Mouse (Mus musculus) ES-Bruce4 (cell line): ENCODE results near the gene Rara. TPM values are rescaled to one million over a fixed set of nuclear protein-coding genes. Genes with fewer than 3 reads are reported as not detected.

ENCODE experiments used
- H3K27ac ChIP-seq: 2 replicates; pipeline ENCODE4 v1.5.1; 2012; ENCODE audit warnings: low read length, inconsistent platforms; ENCODE audit not compliant: insufficient read depth
- H3K27me3 ChIP-seq: 2 replicates; pipeline ENCODE4 v1.6.1; 2012; ENCODE audit warnings: mild to moderate bottlenecking, low read length, inconsistent platforms; ENCODE audit not compliant: control insufficient read depth, poor library complexity, insufficient read depth, severe bottlenecking
- H3K36me3 ChIP-seq: 2 replicates; pipeline ENCODE4 v1.6.1; 2012; ENCODE audit warnings: inconsistent platforms, mild to moderate bottlenecking, low read length, moderate library complexity; ENCODE audit not compliant: control insufficient read depth, poor library complexity, insufficient read depth, severe bottlenecking
- H3K4me1 ChIP-seq: one replicate; pipeline ENCODE4 v1.8.1; 2011; ENCODE audit warnings: low read length; ENCODE audit not compliant: control insufficient read depth, insufficient read depth
- H3K4me3 ChIP-seq: 2 replicates; pipeline ENCODE4 v1.5.1; 2011; ENCODE audit warnings: low read depth, mild to moderate bottlenecking, low read length
- H3K9ac ChIP-seq: 2 replicates; pipeline ENCODE4 v1.6.1; 2012; ENCODE audit warnings: low read depth, mild to moderate bottlenecking, inconsistent platforms; ENCODE audit not compliant: poor library complexity, severe bottlenecking
- H3K9me3 ChIP-seq: replicated peaks from 2 replicates; pipeline ENCODE4 v1.6.1; 2012; ENCODE audit warnings: mild to moderate bottlenecking, low read length, inconsistent platforms; ENCODE audit not compliant: control insufficient read depth, poor library complexity, insufficient read depth, severe bottlenecking
- CTCF ChIP-seq: IDR thresholded peaks from one replicate; pipeline ENCODE4 v1.8.1; 2011; ENCODE audit warnings: low read depth, low read length
- EP300 ChIP-seq: IDR thresholded peaks from 2 replicates; pipeline ENCODE4 v1.6.1; 2011; ENCODE audit warnings: low read depth, low read length; ENCODE audit not compliant: insufficient read depth
- POLR2A ChIP-seq: IDR thresholded peaks from one replicate; pipeline ENCODE4 v1.8.1; 2011; ENCODE audit warnings: low read length; ENCODE audit not compliant: insufficient read depth
- polyA plus RNA-seq: library from polyadenylated mRNA; stranded (reverse); fragments of >200 nt; gene quantifications from 2 replicates; pipeline ENCODE4 v1.2.4, GENCODE M21; 2011; ENCODE audit warnings: low read depth; ENCODE audit not compliant: missing spikeins, insufficient read depth, insufficient read length

The Rara gene
- polyA plus RNA-seq, 1 experiment = 23.7 TPM

DNA sequence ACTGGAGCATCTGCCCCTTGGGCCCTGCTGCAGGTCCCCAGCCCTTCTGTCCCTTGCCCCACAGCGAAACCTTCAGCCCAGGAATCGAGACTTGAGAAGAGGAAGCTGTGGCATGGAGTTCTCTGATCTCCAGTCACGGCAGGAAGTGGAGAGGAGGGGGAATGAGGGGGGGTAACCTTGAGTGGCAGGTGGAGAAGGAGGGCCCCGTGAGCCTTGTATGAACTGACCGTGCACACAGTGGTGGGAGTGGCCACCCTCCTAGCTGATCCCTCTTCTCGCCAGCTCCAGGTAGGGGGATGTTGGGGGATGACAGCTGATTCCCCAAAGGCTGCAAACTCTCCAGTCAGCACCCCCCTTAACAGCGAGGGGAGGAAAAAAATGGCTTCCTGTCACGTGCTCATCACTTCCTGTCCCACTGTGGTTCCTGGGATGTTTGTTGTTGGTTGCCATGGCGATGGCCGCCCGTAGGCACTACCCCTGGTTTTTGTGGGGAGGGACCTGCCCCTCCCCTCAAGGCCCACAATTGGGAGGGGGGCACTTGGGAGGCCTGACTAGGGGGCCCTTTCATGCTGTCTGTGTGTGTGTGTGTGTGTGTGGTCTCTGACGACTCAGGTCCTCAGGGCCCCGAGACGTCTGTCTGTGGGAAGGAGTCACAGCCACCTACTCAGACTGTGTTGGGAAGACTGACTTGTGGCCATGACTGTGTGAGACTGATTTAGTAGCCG, 14.4 kb downstream of the Rara start:
- Histone ChIP-seq H3K4me1 (peaks cover 19% of the 10 kb centered on the region), H3K36me3 (no peaks in the 10 kb centered on the region)
- TF ChIP-seq CTCF (no peak), EP300 (0 out of 2 replicates have a peak, but pooled peaks have one; percentile 35), POLR2A (no peak)

DNA sequence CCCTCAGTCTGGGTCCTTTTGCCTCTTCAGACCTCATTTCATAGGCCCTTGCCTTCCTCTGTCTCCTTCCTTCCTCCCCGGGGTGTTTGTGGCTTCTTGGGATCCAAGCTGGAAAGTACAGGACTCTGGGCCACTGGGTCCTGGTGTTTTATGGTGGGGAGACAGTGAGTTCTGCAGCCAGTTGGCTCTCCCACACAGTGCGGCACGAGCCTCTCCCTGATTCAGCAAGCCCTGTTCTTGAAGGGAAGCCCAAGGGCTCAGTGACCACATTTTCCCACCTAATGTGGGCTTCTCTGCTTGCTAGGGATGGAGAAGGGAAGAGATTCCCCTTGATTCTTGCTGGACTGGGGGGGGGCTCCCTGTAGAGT, 14.9 kb downstream of the Rara start:
- Histone ChIP-seq H3K27ac (peak overlapping the region; percentile 42), H3K9ac (peak overlapping the region; percentile 69; the same call in 1 of the 2 replicates), H3K4me3 (peak overlapping the region; percentile 17; the same call in 1 of the 2 replicates), H3K27me3 (no peaks in the 10 kb centered on the region), H3K36me3 (no peaks in the 10 kb centered on the region), H3K4me1 (peaks cover 19% of the 10 kb centered on the region), H3K9me3 (no peaks in the 10 kb centered on the region)
- no peak for TF ChIP-seq CTCF
- TF ChIP-seq EP300 = no peak
- TF ChIP-seq POLR2A = no peak

More for the DNA sequence above, 14.4 kb downstream of the Rara start:
- Histone ChIP-seq H3K27ac (peak overlapping the region; percentile 85), H3K9me3 (no peaks in the 10 kb centered on the region), H3K9ac (peak overlapping the region; percentile 69), H3K4me3 (peak overlapping the region; percentile 71), H3K27me3 (no peaks in the 10 kb centered on the region)

DNA sequence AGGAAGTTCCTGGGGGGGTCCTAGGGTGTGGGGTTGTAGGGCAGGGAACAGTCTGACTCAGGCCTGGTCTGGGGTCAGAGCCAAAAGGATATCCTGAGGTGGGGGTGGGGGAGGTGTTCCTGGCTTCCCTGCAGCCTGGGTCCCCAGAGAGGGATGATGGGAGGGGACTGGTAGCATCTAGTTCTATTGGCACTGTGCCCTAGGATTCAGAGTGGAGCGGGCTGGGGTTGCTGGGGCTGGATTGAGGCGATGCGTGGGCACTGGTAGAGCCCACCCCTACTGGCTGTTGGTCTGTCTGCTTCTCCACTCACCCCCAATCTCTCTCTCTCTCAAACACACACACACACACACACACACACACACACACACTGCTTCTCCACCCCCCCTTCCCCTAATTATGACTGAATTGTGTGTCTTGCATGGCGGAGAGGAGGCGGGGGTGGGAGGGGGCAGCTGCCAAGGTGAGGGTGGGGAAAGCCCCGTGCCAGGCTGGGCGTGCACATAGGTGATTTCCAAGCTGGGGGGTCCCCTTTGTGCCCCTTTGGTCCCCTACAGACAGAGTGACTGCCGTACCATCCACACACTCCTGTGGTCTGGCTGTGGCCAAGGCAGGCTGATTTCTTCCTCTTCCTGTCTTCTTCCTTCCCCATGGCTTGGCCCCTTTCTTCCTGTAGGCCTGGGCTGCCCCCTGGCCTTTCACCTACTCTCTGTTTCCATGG, 15.5 kb downstream of the Rara start:
- H3K4me3 ChIP-seq = no peak overlapping the region
- 0 out of 2 replicates have a peak overlapping the region, but pooled peaks have one; percentile 69 for H3K9ac ChIP-seq
- H3K9me3 ChIP-seq = no peaks in the 10 kb centered on the region
- H3K27ac ChIP-seq = peak overlapping the region; percentile 42
- H3K36me3 ChIP-seq = no peaks in the 10 kb centered on the region
- peaks cover 19% of the 10 kb centered on the region for H3K4me1 ChIP-seq
- no peak for TF ChIP-seq EP300
- no peak for TF ChIP-seq CTCF
- no peak for TF ChIP-seq POLR2A
- H3K27me3 ChIP-seq = no peaks in the 10 kb centered on the region

DNA sequence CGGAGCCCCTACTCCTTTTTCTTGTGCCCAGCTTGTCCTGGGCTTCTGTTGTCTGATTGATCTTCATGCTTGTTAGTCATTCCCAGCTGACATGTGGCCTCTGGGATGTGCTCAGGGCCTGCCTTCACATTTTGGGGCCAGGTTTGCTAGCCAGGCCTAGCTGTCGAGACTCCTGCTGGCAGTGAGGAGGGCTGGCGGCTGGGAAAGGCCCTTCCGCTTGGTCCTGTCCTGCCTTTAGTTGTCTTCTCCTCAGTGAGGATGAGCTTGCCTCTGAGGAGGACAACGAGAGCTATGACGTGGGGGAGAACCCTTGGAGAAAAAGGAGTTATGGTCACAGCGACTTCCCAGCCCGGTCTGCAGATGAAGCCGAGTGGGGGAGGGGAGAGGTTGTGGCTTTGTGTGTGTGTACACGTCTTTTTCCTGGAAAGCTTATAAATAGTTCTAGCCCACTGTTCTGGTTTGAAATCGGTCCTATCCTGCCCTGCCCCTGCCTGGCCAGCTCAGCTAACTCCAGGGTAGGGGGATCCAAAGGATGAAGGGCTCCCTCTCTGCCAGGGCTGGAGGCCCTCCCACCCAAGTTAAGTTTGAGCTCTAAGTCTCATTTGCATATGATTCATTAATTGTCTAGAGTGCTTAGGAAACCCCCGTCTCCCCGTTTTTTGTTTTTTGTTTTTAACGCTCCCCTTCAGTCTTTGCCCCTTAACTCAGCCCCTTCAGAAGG, 16.3 kb downstream of the Rara start:
- Histone ChIP-seq H3K4me1 (peaks cover 16% of the 10 kb centered on the region), H3K4me3 (no peak overlapping the region), H3K27me3 (no peaks in the 10 kb centered on the region), H3K27ac (peak overlapping the region; percentile 48), H3K9me3 (no peaks in the 10 kb centered on the region), H3K36me3 (no peaks in the 10 kb centered on the region), H3K9ac (peak overlapping the region; percentile 27)
- TF ChIP-seq EP300 (no peak), POLR2A (no peak), CTCF (no peak)

DNA sequence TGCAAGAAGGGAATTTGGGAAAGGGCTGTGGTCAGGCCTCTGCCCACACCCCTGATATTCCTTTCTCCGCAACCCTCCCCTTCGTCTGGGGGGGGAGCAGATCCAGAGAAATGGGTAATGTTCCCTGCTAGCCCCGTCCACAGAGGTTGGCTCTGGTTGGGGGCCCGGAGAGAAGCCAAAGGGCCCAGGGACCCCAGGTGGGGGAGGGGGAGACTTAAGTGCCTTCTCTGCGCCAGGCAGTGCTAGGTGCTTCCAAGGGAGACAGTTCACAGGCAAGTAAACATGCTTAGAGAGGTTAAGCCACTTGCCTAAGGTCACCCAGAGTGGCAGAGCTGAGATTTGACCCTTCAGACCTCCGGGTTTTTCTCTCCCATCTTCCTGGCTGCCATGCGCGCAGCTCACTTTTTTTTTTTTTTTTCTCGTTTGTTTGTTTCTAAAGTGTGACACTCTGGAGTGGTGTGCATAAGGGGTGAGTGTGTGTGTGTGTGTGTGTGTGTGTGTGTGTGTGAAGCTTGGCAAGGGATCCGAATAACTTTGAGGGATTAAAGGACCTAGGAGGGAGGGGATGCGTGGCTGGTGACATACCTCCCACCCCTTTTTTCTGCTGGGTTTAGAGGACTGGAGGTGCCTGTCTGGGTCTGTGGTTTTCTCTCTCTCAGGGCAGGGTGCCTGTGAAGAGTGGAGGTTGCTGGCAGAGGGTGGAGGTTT, 17.4 kb downstream of the Rara start:
- Histone ChIP-seq H3K4me3 (no peak overlapping the region), H3K9me3 (no peaks in the 10 kb centered on the region), H3K9ac (peak overlapping the region; percentile 27), H3K4me1 (peaks cover 8% of the 10 kb centered on the region), H3K27ac (0 out of 2 replicates have a peak overlapping the region, but pooled peaks have one; percentile 48), H3K36me3 (no peaks in the 10 kb centered on the region), H3K27me3 (no peaks in the 10 kb centered on the region)
- TF ChIP-seq CTCF = no peak
- TF ChIP-seq POLR2A = no peak
- TF ChIP-seq EP300 = no peak
